Mouse (Mus musculus): Measurements from ENCODE around the gene Fam69b.
A peak's percentile ranks its signal among the peaks of the same experiment; 100 is the strongest.

The Fam69b gene

DNA sequence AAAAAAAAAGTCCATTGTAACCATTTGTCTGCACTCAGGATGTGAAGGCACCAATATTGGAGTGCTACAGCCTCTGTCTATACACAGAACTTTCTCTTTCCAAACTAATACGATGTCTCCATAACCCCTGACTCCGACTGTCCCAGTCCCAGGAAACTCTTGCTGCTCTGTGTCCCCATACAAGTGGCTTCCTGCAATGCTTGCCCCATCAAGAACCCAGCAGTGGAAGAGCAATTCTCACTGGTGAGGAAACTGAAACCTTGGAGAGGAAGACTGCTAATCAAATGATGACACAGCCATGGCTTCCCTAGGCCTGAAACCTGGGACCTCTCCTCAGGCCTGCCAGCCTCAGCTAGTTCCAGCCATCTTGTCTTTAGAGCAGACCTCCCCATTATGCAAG lies 30.4 kb upstream of the Fam69b start:
- DNase-seq (ENCODE audit: low read depth in 1 of 2, low spot score in 2 of 2): no peak

DNA sequence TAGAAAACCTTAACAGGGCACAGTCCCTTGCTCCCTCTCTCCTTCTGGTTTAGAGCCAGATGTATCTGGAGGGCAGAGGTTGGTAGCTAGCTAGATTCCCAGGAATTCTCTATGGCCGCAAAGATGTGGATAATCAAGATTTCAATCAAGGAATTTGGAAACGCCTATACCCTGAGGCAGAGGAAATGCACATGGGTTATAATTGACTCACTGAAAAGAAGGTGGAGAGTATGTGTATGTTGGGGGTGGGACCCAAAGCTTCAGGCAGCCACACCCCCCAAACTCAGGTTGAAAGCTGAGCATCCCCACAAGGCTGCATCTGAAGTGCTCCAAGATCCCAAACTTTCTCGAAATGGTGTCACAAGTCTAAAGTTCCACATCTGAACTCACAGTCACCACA lies 29.8 kb upstream of the Fam69b start:
- no peak for DNase-seq (ENCODE audit: low read depth in 1 of 2, low spot score in 2 of 2)

DNA sequence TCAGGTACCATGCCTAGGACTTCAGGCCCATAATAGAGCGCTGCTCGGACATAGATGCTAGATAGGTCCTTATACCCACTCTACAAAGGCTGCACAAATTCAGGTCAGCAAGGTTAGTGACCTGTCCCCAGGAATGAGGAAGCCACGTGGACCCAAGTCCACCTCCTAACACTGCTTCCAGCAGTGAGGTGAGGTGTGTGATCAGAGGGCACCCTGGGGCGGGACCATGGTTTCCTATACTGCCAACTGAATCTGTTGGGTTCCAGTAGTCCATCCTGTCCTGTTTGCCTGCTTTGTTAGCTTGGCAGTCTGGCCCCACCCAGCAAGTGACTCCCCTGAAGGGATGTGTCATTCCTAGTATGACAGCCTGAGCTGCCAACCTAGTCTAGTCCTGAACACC lies 28.3 kb upstream of the Fam69b start:
- DNase-seq (ENCODE audit: low read depth in 1 of 2, low spot score in 2 of 2): no peak

DNA sequence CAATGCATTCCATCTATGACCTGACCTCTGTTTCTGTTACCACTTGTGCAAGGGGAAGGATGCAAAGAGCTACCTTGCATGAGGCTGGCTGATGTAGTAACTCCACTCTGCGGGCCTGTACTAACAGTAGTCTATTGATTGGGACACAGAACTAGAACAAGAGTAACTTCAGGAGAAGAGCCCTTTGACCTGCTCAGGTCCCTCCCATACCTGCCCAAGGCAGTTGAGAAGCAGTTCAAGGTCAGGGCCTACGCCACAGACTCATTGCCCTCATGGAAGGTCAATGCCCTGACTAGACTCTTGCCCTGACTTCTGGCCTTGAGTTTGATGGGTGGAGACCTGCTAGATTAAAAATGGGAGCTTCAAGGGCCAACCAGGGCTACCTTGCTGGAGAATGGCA lies 27.6 kb upstream of the Fam69b start:
- DNase-seq (ENCODE audit: low read depth in 1 of 2, low spot score in 2 of 2): no peak

DNA sequence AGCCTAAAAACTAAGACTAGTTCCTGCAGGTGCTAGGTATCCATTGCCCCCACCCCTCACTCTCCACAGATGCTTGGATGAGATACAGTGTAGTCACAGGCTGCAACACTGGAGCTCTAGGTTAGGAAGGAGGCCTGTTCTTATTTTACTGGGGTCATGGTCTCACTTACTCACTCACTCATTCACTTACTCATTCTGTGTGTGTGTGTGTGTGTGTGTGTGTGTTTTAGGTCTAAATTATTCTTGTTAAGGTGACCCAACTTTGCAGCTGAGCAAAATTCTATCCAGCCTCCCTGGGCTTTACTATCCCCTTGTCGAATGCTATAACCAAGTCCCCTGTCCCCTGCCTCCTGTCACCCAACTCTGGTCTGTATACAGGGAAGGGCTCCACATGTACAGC lies 26.7 kb upstream of the Fam69b start:
- DNase-seq (ENCODE audit: low read depth in 1 of 2, low spot score in 2 of 2): no peak

DNA sequence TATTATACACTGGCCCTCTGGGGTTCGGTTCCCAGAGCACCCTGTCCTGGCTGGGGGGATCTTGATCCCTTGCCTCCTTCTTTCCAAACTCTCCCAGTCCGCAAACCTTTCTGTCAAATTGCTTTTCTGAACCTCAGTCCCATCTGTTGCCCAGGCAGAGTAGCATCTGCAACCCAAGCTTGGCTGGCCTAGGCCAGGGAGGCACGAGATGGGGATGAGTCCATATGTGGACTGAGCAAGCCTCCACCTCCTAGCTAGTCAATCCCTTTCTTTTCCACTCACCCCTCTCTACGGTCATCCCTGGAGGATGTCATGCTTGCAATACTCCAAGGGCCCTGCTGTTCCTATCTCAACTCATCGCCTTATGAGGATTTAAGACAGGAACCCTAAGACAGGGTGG lies 25.6 kb upstream of the Fam69b start:
- no peak for DNase-seq (ENCODE audit: low read depth in 1 of 2, low spot score in 2 of 2)

DNA sequence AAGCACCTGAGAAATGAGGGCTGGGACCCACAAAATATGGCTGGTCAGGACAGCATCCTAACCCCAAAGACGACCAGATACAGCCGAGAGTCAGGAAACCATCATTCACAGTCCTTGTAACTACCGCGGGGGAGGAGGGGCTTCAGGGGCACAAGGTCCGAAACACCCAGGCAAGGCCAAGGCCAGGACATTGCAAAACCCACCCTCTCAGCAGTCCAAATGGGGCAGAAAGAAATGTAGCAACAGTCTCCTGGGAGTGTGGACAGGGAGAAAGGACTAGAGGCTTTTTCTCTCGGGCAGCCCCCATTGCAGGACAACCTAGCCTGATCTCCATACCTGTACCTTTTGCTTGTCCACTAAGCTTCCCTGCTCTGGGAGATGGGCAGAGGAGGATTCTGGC lies 25.1 kb upstream of the Fam69b start:
- no peak for DNase-seq (ENCODE audit: low read depth in 1 of 2, low spot score in 2 of 2)

DNA sequence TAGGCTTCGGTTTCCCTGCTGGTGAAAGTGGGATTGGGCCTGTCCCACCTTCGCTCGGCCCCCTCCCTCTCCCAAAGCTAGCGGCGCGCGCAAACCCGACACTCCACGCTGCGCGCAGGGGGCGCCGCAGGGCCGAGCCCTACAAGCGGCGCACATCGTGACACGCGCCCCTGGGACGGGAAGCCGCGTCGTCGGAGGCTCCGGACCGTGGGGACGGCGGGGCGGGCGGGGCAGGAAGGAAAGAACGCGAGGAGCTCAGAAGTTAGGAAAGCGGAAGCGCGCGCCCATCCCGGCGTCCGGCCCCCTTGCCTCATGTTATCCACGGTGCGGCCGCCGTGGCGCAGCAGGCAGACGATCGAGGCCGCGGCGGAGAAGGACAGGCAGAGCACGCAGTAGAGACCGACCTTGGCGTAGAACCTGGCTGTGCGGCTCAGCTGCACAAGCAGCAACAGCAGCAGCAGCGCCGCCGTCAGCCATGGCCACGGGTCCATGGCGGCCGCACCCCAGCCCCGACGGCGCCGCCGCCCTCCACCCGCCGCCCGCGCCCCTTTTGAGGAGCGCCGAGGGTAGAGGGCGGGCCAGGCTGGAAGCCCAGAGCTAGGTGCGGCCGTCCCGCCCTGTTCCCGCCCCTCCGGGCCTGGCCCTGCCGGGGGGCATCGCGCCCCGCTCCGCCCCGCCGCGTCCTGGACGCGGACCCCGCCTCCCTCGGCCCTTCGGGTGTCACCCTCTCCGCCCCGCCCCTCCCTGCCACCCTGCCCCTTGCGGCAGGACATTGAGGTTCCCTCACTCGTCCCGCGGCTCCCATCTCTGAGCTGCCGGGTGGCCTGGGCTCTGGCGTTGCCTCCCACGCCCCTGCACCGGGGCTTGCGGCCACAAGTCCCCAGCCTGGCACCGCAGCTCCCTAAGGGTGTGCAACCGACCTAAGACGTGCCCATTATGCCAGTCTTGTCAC lies 24.3 kb upstream of the Fam69b start, which contains the start of gene Agpat2:
Gene Agpat2, minus strand, starts transcription at position 698 of the 952 bp plus-strand sequence.
- peak; percentile 56 to 72 for DNase-seq (ENCODE audit: low read depth in 1 of 2, low spot score in 2 of 2)

DNA sequence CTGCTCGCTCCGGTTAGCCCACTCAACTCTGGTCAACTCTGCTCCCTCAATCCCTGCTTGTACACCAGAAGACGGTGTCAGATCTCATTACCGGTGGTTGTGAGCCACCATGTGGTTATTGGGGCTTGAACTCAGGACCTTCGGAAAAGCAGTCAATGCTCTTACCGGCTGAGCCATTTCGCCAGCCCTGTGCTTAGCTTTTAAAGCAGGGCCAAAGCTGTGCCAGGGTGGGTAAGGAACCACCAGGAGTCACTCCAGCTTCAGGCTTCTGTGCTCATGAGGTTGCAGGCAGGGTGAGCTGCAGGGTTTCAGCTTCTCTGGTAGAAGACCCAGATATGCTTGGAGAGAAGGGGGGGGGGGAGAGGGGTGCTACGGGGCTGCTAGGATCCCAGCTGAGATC lies 22.9 kb upstream of the Fam69b start:
- DNase-seq (ENCODE audit: low read depth in 1 of 2, low spot score in 2 of 2): no peak

DNA sequence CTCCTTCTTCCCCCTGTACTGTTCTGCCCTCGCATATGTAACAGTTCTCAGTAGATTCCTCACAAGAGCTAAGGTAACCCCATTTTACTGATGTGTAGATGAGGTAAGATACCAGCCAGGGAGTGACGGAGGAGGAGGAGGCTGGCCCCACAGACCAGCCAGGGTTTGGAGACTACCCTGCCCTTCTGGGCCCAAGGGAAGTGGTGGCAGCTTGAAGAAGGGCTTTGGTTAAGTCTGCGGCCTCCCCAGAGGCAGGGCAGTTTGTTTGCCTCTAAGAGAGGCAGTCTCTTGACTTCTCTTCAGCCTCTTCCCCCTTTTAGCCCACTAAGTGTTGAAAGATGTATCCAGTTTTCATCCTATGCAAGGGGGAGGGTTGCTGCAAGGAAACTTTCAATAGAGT lies 21.7 kb upstream of the Fam69b start:
- DNase-seq (ENCODE audit: low read depth in 1 of 2, low spot score in 2 of 2): no peak

DNA sequence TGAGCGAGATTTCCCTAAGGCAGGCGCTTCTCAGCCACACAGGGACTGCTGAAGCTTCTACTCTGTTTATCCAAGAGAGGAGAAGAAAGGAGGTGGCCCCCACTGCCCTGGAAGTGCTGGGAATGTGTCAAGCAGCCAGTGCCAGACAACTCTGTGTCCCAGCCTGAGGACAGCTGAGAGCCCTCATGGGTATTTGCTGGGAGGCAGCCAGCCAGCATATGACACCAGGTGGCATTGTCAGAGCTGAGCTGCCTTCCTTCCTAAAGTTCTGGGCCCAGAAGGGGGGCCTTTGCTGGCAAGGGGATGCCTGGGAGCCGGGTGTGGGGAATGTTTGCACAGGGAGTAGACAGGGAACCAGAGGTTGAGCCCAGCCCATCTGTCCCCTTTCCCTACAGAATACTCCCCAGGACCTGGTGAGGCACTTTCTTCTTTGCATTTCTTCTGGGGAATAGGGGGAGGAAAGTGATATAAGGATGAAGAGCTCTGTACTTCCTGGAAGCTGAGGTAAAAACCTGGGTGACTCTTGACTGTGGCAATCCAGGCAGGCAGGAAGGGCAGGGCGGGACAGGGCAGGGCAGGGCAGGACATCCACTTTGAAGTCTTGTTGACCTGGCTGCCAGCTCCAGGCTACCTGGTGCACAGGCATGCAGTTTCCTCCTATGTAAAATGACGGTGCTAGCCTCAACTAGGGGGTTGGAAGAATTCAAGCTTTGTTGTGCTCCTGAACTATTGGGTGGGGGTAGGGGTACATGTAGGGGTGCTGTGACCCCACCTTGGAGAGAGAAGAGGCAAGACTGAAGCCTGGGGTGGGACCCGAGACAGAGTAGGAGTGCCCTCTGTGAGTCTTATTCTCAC lies 21.0 kb upstream of the Fam69b start:
- DNase-seq (ENCODE audit: low read depth in 1 of 2, low spot score in 2 of 2): no peak

DNA sequence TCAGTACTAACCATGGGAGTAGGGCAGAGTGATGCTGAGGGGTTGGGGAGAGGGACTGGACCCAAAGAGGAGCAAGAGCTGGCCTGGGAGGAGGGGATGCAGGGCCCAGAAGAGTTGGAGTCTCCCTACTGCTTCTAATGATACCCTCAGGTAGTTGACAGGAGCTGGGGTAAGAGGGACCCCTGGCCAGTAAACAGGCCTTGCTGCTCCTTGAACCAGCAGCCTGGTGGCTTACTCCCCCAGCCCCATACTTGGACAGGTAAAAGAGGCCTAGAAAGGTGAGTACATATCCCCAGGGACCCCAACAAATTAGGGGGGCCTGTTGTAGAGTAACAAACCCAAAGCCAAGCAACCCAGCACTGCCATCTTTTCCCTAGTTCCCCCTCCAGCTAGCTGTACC lies 19.5 kb upstream of the Fam69b start:
- DNase-seq (ENCODE audit: low read depth in 1 of 2, low spot score in 2 of 2): no peak

DNA sequence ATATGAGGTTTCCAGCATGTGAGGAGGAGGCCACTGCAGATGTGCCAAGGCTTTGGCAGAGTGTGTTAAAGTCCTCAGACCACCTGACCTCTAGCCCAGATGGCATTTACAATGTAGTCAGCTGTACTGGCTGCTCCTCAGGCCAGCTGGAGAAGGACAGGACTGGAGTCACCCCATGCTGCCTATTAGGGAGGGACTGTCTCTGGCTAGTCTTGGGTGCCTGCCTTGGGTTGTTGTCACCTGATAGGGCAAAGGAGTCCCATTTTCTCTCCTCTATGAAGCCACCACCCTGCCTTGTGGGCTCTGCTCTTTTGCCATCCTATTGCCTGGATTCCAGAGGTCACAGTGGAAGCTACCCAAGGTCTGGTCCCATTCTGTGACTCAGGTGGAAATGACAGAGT lies 19.0 kb upstream of the Fam69b start:
- no peak for DNase-seq (ENCODE audit: low read depth in 1 of 2, low spot score in 2 of 2)

DNA sequence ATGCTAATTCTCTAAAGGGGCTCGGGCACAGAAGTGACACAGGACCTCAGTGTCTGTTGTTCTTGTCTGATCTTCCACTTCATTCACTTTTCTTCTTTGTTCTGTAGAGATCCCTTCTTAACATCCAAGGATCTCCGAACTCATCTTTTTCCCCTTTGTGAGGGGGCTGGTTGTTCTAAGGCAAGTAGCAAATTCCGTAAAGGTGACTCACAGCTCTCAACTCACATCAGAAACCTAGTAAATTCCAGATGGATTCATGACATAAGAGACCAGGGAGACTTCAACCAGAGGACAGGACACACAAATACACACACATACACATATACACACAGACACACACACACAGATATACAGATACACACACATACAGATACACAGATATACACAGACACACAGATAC lies 17.7 kb upstream of the Fam69b start:
- DNase-seq (ENCODE audit: low read depth in 1 of 2, low spot score in 2 of 2): no peak

DNA sequence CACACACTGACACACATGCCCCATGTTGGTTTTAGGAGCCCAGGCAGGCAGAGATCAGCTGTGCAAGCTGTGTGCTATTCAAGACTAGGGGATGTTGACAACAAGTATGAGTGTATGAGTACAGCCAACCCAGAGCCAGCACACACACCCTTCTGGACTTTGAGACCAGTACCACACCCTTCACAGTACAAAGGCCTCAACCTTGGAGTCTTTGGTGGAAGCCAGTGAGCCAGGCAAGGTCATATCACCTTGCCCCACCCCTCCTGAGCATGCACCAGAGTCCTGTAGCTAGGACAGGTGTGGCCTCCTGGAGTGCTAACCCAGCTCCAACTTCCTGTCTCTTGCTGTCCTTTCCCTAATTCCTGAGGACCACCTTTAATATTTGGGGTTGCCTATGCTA lies 17.2 kb upstream of the Fam69b start:
- DNase-seq (ENCODE audit: low read depth in 1 of 2, low spot score in 2 of 2): no peak

DNA sequence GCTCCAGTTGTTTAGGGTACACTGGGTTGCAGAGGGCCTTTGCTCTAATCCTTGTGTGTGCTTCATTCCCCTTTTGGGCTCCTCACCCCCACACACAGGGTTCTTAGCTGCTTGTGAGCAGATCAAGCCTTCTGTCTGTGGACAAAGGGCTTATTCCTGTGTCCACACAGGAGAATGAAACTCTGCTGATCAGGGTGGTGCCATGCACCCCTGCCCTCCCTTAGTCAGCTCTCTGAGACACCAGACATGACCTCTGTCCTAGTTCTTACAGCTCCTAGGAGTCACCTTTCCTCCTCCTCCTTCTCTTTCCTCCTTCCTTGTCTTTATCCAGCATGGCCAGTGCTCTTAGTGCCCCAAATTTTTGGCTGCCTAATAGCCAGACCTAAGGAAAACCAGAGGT lies 16.4 kb upstream of the Fam69b start:
- no peak for DNase-seq (ENCODE audit: low read depth in 1 of 2, low spot score in 2 of 2)

DNA sequence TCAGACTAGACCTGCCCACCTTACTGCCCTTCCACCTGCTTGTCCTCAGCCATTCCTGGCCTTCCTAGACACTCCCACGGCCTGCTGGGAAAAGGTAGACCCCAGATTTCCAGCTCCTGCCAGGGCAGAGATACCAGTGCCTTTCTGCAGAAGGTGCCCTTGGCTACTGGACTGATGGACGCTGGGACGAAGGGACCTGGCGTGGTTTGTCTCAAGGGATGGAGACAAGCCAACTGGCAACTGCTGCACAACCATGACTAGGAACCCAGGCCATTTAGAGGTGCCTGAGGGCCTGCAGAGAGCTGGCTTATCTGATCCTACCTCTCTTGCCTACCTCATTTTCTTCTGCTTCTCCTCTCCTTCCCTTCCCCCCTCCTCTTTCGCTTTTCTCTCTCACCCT lies 13.4 kb upstream of the Fam69b start:
- no peak for DNase-seq (ENCODE audit: low read depth in 1 of 2, low spot score in 2 of 2)

DNA sequence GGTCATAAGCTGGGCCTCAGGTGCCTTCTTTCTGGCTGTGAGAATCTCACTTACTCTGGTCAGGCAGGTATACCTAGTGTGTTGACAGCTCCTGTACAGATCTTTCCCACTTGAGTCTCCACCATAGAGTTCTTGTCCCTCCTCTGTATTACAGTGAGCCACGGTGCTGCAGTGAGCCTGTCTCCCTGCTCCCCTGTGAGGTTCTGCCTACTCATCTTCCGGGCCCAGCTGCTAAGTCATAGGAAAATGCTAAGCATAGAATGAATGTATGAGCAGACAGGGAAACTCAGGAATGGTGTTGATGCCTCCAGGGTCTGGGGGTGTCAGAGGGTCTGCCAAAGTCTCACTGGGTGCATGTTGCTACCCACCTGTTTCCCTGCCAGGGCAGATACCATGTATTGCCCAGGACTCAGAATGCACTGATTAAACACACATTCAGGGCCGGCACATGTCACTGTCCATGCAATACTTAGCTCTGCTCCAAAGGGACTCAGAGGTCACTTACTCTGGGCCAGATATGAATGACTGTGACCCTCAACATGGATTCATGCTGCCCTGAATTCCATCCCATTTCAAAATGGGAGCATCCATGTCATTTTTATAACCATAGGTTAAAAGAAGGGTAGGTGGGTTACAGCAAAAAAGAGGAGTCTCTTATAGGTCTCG lies 12.7 kb upstream of the Fam69b start:
- no peak for DNase-seq (ENCODE audit: low read depth in 1 of 2, low spot score in 2 of 2)

DNA sequence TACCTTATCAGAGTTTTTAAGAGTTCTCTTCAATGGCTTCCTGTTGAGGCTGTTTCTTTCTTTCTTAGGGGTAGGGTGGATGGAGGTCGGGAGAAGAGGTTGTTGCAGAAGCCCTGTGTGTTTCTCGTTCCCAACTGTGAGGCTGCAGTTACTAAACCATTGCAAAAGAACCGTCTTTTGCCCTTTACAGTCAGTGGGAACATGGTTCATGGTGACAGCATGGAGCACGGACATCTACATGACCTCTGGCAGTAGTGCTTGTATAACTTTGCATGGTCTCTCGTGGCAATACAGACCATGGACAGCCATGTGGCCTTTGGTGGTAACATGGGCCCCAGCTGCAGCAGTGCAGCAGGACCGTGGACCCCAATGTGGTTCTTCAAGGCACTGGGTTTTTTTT lies 10.9 kb upstream of the Fam69b start:
- DNase-seq (ENCODE audit: low read depth in 1 of 2, low spot score in 2 of 2): no peak

DNA sequence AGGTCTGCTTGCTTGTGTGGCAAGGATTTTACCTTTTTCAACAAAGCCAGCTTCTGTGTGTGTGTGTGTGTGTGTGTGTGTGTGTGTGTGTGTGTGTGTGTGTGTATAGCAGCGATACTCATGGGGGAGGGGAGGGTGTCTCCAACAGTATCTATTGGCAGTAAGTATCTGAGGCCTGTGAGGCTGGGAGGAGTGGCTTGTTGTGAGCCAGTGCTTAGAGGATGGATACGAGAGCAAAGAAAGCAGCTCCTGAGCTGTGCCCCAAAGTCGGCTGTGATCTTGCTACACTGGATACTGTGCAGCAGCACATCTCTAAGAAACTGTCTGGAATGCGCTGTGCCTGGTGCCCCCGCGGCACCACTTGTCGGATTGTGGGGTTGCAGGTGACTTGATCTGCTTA lies 10.3 kb upstream of the Fam69b start:
- no peak for DNase-seq (ENCODE audit: low read depth in 1 of 2, low spot score in 2 of 2)

DNA sequence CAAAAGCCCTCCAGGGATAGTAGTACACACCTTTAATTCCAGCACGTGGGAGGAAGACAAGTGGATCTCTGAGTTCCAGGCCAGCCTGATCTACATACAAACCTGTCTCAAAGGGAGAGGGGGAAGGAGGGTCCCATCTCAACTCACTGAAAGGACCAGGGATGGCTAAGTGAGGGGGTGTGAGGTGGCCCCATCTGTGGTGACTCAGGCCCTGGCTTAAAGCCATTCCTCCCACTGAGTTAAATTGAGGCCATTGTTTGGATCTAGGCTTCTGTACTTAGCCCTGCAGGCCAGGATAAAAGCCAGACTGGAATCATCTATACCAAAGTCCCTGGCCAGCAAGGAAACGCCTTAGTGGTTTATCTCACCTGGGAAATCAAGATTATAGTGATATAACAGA lies 7.0 kb upstream of the Fam69b start:
- no peak for DNase-seq (ENCODE audit: low read depth in 1 of 2, low spot score in 2 of 2)

DNA sequence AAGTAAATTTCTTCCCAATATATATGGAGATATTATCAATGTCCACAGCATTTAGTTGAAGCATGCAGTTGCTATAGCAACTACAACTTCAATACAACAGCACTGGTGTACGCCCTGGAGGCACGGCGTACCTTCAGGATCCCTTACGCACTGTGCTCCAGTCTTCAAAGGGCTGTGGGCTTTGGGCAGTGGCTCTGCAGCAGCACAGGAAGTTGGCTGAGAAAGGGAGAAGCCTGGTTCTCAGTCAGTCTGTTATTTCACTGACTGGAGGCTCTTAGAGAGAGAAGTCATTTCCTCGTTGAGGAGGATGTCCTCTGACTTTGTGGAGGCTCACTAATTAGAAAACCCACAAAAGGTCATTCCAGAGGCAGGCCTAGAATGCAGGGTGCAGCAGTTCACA lies 5.3 kb upstream of the Fam69b start:
- DNase-seq (ENCODE audit: low read depth in 1 of 2, low spot score in 2 of 2): no peak

All from monocyte, adult 2 months (primary cell).